Mouse (Mus musculus): ENCODE results near the gene Flrt3. TPM values are rescaled to one million over a fixed set of nuclear protein-coding genes. Genes with fewer than 3 reads are reported as not detected.
A peak's percentile ranks its signal among the peaks of the same experiment; 100 is the strongest.

Gene Flrt3
- 111 and 117 TPM in 2 replicates for polyA plus RNA-seq (2014; fragmentation: Nextera tagmentation; extraction: Ambion mirVana)

- no peaks in the 10 kb centered on the region for H3K4me1 ChIP-seq (ENCODE audit: control insufficient read depth, insufficient read depth, low read length)
- H3K27me3 ChIP-seq (ENCODE audit: control insufficient read depth, insufficient read depth, low read length) = no peaks in the 10 kb centered on the region
- peak within 1 kb of the TSS; percentile 36 for H3K4me2 ChIP-seq (ENCODE audit: low read depth, low read length)
- H3K36me3 ChIP-seq (replicated peaks; ENCODE audit: control insufficient read depth, insufficient read depth, low read depth, low read length) = no peaks in the 10 kb centered on the region
- 2% methylated on average over 26 of the region's 26 CpGs for WGBS
- H3K27ac ChIP-seq (replicated peaks; ENCODE audit: low read depth, low read length) = peak within 1 kb of the TSS; percentile 74
- peak within 1 kb of the TSS; percentile 77 for H3K9ac ChIP-seq (replicated peaks; ENCODE audit: low read length)
- DNase-seq (ENCODE audit: low spot score) = peak; percentile 97
- H3K4me3 ChIP-seq (ENCODE audit: low read depth, low read length) = peak within 1 kb of the TSS; percentile 71
- peak; percentile 98 for ATAC-seq (replicated peaks; ENCODE audit: insufficient number of reproducible peaks, low FRiP score, low TSS enrichment, low read depth)
- no peaks in the 10 kb centered on the region for H3K9me3 ChIP-seq (replicated peaks; ENCODE audit: control insufficient read depth, low read length)
These were observed at the start of gene Flrt3 for GRCm38 (mm10) chr2:140670963-140671702. Gene Flrt3 (minus strand): TSS chr2:140671469.

- no peak for ATAC-seq (replicated peaks; ENCODE audit: insufficient number of reproducible peaks, low FRiP score, low TSS enrichment, low read depth)
- 82% methylated on average over 9 of the region's 9 CpGs for WGBS
- H3K4me3 ChIP-seq (ENCODE audit: low read depth, low read length) = no peak overlapping the region
- H3K4me2 ChIP-seq (ENCODE audit: low read depth, low read length) = no peak overlapping the region
- H3K4me1 ChIP-seq (ENCODE audit: control insufficient read depth, insufficient read depth, low read length) = no peaks in the 10 kb centered on the region
- DNase-seq (ENCODE audit: low spot score) = no peak
- H3K27me3 ChIP-seq (ENCODE audit: control insufficient read depth, insufficient read depth, low read length) = no peaks in the 10 kb centered on the region
- no peak overlapping the region for H3K27ac ChIP-seq (replicated peaks; ENCODE audit: low read depth, low read length)
- no peaks in the 10 kb centered on the region for H3K9me3 ChIP-seq (replicated peaks; ENCODE audit: control insufficient read depth, low read length)
- no peaks in the 10 kb centered on the region for H3K36me3 ChIP-seq (replicated peaks; ENCODE audit: control insufficient read depth, insufficient read depth, low read depth, low read length)
- H3K9ac ChIP-seq (replicated peaks; ENCODE audit: low read length) = no peak overlapping the region
These were observed 46.1 kb upstream of the Flrt3 start for GRCm38 (mm10) chr2:140717407-140717806.

- Histone ChIP-seq H3K27ac (replicated peaks; ENCODE audit: low read depth, low read length) (no peak overlapping the region), H3K27me3 (ENCODE audit: control insufficient read depth, insufficient read depth, low read length) (no peaks in the 10 kb centered on the region), H3K4me2 (ENCODE audit: low read depth, low read length) (no peak overlapping the region), H3K9me3 (replicated peaks; ENCODE audit: control insufficient read depth, low read length) (no peaks in the 10 kb centered on the region), H3K4me3 (ENCODE audit: low read depth, low read length) (no peak overlapping the region), H3K9ac (replicated peaks; ENCODE audit: low read length) (no peak overlapping the region), H3K4me1 (ENCODE audit: control insufficient read depth, insufficient read depth, low read length) (no peaks in the 10 kb centered on the region), H3K36me3 (replicated peaks; ENCODE audit: control insufficient read depth, insufficient read depth, low read depth, low read length) (no peaks in the 10 kb centered on the region)
- 78% methylated on average over 4 of the region's 4 CpGs for WGBS
- no peak for ATAC-seq (replicated peaks; ENCODE audit: insufficient number of reproducible peaks, low FRiP score, low TSS enrichment, low read depth)
- DNase-seq (ENCODE audit: low spot score) = no peak
These were observed 44.6 kb upstream of the Flrt3 start for GRCm38 (mm10) chr2:140715822-140716221.

GRCm38 (mm10) chr2:140707550-140707949, 36.3 kb upstream of the Flrt3 start:
- Histone ChIP-seq H3K4me3 (ENCODE audit: low read depth, low read length) (no peak overlapping the region), H3K27me3 (ENCODE audit: control insufficient read depth, insufficient read depth, low read length) (no peaks in the 10 kb centered on the region), H3K27ac (replicated peaks; ENCODE audit: low read depth, low read length) (no peak overlapping the region), H3K9me3 (replicated peaks; ENCODE audit: control insufficient read depth, low read length) (no peaks in the 10 kb centered on the region), H3K4me2 (ENCODE audit: low read depth, low read length) (no peak overlapping the region), H3K4me1 (ENCODE audit: control insufficient read depth, insufficient read depth, low read length) (0 out of 2 replicates have a peak, but pooled peaks cover 4% of the 10 kb centered on the region), H3K9ac (replicated peaks; ENCODE audit: low read length) (no peak overlapping the region), H3K36me3 (replicated peaks; ENCODE audit: control insufficient read depth, insufficient read depth, low read depth, low read length) (no peaks in the 10 kb centered on the region)
- no peak for DNase-seq (ENCODE audit: low spot score)
- ATAC-seq (replicated peaks; ENCODE audit: insufficient number of reproducible peaks, low FRiP score, low TSS enrichment, low read depth) = no peak
- 78% methylated on average over 5 of the region's 5 CpGs for WGBS

- Histone ChIP-seq H3K27me3 (ENCODE audit: control insufficient read depth, insufficient read depth, low read length) (no peaks in the 10 kb centered on the region), H3K4me2 (ENCODE audit: low read depth, low read length) (no peak overlapping the region), H3K9ac (replicated peaks; ENCODE audit: low read length) (no peak overlapping the region), H3K4me1 (ENCODE audit: control insufficient read depth, insufficient read depth, low read length) (0 out of 2 replicates have a peak, but pooled peaks cover 4% of the 10 kb centered on the region), H3K9me3 (replicated peaks; ENCODE audit: control insufficient read depth, low read length) (no peaks in the 10 kb centered on the region), H3K36me3 (replicated peaks; ENCODE audit: control insufficient read depth, insufficient read depth, low read depth, low read length) (no peaks in the 10 kb centered on the region), H3K27ac (replicated peaks; ENCODE audit: low read depth, low read length) (no peak overlapping the region), H3K4me3 (ENCODE audit: low read depth, low read length) (no peak overlapping the region)
- DNase-seq (ENCODE audit: low spot score) = peak; percentile 62
- WGBS = 4% methylated on average over 2 of the region's 2 CpGs
- ATAC-seq (replicated peaks; ENCODE audit: insufficient number of reproducible peaks, low FRiP score, low TSS enrichment, low read depth) = peak; percentile 56; the same call in 1 of the 2 replicates
These were observed 34.0 kb upstream of the Flrt3 start for GRCm38 (mm10) chr2:140705278-140705677.

GRCm38 (mm10) chr2:140704146-140704545, 32.9 kb upstream of the Flrt3 start:
- Histone ChIP-seq H3K9ac (replicated peaks; ENCODE audit: low read length) (no peak overlapping the region), H3K27ac (replicated peaks; ENCODE audit: low read depth, low read length) (no peak overlapping the region), H3K36me3 (replicated peaks; ENCODE audit: control insufficient read depth, insufficient read depth, low read depth, low read length) (no peaks in the 10 kb centered on the region), H3K4me1 (ENCODE audit: control insufficient read depth, insufficient read depth, low read length) (0 out of 2 replicates have a peak, but pooled peaks cover 4% of the 10 kb centered on the region), H3K9me3 (replicated peaks; ENCODE audit: control insufficient read depth, low read length) (no peaks in the 10 kb centered on the region), H3K27me3 (ENCODE audit: control insufficient read depth, insufficient read depth, low read length) (no peaks in the 10 kb centered on the region), H3K4me3 (ENCODE audit: low read depth, low read length) (no peak overlapping the region), H3K4me2 (ENCODE audit: low read depth, low read length) (no peak overlapping the region)
- WGBS = 6% methylated on average over 3 of the region's 3 CpGs
- DNase-seq (ENCODE audit: low spot score) (peak; percentile 24), ATAC-seq (replicated peaks; ENCODE audit: insufficient number of reproducible peaks, low FRiP score, low TSS enrichment, low read depth) (no peak)

- Histone ChIP-seq H3K4me3 (ENCODE audit: low read depth, low read length) (no peak overlapping the region), H3K36me3 (replicated peaks; ENCODE audit: control insufficient read depth, insufficient read depth, low read depth, low read length) (no peaks in the 10 kb centered on the region), H3K27me3 (ENCODE audit: control insufficient read depth, insufficient read depth, low read length) (no peaks in the 10 kb centered on the region), H3K9me3 (replicated peaks; ENCODE audit: control insufficient read depth, low read length) (no peaks in the 10 kb centered on the region), H3K27ac (replicated peaks; ENCODE audit: low read depth, low read length) (no peak overlapping the region), H3K4me2 (ENCODE audit: low read depth, low read length) (no peak overlapping the region), H3K9ac (replicated peaks; ENCODE audit: low read length) (no peak overlapping the region), H3K4me1 (ENCODE audit: control insufficient read depth, insufficient read depth, low read length) (0 out of 2 replicates have a peak, but pooled peaks cover 4% of the 10 kb centered on the region)
- 47% methylated on average over 4 of the region's 4 CpGs for WGBS
- no peak for ATAC-seq (replicated peaks; ENCODE audit: insufficient number of reproducible peaks, low FRiP score, low TSS enrichment, low read depth)
- DNase-seq (ENCODE audit: low spot score) = peak; percentile 6
These were observed 32.1 kb upstream of the Flrt3 start for GRCm38 (mm10) chr2:140703377-140703776.

- no peaks in the 10 kb centered on the region for H3K27me3 ChIP-seq (ENCODE audit: control insufficient read depth, insufficient read depth, low read length)
- ATAC-seq (replicated peaks; ENCODE audit: insufficient number of reproducible peaks, low FRiP score, low TSS enrichment, low read depth) (no peak), DNase-seq (ENCODE audit: low spot score) (peak; percentile 17)
- 11% methylated on average over 3 of the region's 3 CpGs for WGBS
- H3K36me3 ChIP-seq (replicated peaks; ENCODE audit: control insufficient read depth, insufficient read depth, low read depth, low read length) = no peaks in the 10 kb centered on the region
- H3K4me2 ChIP-seq (ENCODE audit: low read depth, low read length) = no peak overlapping the region
- no peaks in the 10 kb centered on the region for H3K9me3 ChIP-seq (replicated peaks; ENCODE audit: control insufficient read depth, low read length)
- H3K9ac ChIP-seq (replicated peaks; ENCODE audit: low read length) = no peak overlapping the region
- H3K27ac ChIP-seq (replicated peaks; ENCODE audit: low read depth, low read length) = no peak overlapping the region
- H3K4me1 ChIP-seq (ENCODE audit: control insufficient read depth, insufficient read depth, low read length) = no peaks in the 10 kb centered on the region
- H3K4me3 ChIP-seq (ENCODE audit: low read depth, low read length) = no peak overlapping the region
These were observed 27.3 kb upstream of the Flrt3 start for GRCm38 (mm10) chr2:140698585-140698984.
